Mouse (Mus musculus) cerebral cortex, adult 2 months (tissue): ENCODE data around the gene Slc46a2.

Experiments
- WGBS: fragments of 180-500 bp; shearing (Covaris S2); methylation state at CpG from one replicate; pipeline ENCODE4 v1.1.7; 2018; 5-methylcytosine and 5-hydroxymethylcytosine counted together

The Slc46a2 gene

DNA sequence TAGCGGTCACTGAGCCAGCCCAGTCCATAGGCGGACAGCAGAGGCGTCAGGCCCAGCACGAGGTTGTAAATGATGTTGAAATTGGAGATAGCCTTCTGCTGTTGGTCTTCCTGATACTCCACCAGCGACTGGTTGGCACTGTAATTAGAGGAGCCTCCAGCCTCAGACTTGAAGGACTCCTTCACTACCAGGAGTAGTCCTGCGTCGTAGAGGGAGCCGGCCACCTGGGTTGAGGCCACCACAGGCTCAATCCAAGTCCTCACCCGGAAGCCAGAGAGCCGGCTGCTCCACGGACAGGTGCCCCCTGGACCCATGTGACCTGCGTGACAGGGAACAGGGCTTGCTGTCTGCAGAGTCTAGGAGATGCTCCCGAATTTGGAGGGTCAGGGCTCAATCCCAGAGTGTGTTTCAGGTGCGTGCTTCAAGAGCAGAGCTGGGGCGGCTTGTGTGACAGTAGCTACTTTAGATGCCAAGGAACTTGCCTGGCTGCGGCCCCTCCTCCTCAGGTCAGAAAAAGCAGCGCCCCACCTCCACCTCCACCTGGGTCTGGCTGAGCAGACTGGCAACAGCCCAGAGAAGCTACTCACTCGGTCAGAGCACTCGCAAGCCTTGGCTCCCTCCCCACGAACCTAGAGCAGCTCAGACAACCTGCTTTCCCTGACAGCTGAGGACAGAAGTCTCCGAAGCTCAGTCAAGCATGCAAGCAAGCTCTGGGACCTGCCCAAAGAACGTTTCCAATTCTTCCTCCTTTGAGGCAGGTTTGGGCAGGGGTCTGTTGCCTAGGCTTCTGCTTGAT lies at the start of gene Slc46a2:
Gene Slc46a2, minus strand, starts transcription at position 449 of the 796 bp plus-strand sequence.
- 26% methylated on average over 22 of the region's 22 CpGs for WGBS

DNA sequence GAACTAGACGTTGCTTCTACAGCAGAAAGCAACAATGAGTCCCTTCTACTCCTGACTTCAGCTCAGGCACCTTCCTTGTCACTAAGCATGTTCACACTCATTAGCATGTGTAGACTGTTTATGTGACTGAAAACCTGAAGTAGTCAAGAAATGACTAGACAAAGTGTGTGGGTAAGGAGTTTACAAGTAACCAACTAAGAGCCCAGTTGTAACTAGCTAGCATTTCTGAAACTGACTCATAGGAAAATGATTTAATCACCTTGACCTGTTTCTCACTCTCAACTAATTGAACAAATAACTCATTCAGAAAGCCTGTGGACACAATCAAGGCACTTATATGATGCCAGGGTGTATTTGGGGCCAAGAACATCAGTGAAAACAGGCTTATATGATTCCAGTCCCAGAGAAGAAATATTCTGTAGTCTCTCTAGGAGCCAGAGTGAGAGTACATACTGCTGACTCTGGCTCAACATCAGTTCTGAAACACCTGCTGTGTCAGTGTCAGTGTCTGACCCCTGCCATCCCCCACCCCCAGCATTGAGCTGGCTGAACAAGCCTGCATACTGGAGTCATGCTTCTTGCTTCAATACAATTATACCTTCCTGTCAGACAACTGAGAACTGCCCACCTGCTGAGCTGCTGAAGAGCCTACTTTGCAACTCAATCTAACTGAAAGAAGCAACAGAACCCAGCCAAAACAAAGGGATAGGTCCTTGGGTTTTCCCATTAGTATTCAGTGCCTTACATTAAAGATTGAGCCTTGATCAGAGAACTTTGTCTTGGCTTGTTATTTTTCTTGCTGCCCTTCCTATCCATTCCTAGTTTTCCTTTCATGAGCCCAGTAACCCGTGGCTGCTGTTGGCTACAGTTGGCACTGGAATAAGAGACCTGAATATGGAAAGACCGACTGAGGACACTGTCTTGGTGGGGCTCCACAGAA lies 48.8 kb upstream of the Slc46a2 start, which contains the start of gene Mup6:
Gene Mup6, plus strand, starts transcription at position 890 of the 940 bp plus-strand sequence.
- WGBS: 32% methylated on average over 3 of the region's 3 CpGs

DNA sequence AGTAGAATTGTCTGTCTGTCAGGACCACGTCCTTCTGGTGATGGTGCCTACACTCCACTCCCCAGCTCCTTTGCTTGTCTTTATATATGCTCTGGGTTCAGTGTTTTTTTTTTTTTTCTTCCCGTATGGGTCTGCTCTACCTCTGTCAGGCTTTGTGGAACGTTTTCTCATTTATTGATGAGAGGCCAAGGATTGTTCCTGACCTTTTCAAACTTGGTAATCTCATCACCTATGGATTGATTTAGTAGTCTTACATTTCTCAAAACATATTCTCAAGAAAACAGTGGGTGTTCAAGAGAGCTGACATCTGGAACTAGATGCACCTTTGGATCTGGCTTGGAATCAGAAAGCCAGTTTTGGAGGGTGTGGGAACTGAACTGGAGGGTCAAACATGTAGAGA lies 45.8 kb upstream of the Slc46a2 start, which contains the start of gene Mup4:
Gene Mup4, minus strand, starts transcription at position 101 of the 400 bp plus-strand sequence.
- WGBS: 76% methylated on average over 3 of the region's 3 CpGs

DNA sequence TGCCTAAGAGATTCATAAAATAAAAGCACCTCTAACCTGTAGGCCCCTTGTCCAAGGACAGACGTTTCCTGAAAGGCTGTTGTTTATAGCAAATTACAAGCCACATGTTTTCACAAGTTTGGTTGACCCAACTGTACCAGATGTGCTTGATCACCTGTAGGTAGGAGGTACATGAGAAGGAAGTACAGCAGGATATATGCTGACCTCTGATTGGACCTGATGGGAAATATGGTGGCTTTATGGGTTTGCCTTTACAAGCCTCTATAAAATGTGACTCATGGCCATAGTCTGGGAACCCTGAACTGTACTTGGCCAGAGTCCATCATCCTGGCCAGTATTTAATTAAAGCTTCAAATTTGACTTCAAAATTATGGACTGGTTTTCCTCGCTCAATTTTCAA lies 22.7 kb upstream of the Slc46a2 start:
- 85% methylated on average over 2 of the region's 2 CpGs for WGBS

DNA sequence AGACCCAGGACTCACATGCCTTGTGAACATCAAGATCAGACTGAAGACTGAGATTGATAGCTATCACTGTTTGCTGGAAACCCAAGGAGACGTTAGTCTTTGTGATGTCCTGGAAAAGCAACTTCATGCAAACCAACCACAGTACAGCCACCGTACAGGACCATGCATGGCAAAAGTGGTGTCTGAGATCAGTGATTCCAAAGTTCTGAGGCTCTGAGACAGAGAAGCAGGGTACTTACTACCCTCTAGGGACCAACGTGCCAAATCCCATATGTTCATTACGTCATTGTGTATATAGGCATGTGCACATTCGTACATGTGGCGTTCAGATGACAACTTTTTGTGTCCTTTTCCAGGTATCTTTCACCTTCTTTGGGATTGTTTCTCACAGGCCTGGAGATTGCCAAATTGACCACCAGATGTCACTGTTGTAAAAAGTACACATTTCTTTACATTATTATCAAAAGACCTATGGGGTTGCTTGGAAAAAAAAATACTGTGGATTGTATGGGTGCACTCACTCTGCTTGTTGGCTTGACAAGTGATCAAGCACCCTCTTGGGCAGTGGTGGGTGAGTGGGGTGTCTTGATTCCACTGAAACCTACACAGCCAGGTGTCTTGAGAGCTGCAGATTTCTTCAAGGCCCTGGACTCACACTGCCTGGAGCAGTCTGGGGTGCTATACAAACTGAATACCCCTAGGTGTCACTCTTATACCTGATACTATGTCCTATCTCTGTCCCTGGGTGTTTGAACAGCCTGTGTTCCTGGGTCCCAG lies 17.8 kb upstream of the Slc46a2 start:
- 66% methylated on average over 6 of the region's 6 CpGs for WGBS

DNA sequence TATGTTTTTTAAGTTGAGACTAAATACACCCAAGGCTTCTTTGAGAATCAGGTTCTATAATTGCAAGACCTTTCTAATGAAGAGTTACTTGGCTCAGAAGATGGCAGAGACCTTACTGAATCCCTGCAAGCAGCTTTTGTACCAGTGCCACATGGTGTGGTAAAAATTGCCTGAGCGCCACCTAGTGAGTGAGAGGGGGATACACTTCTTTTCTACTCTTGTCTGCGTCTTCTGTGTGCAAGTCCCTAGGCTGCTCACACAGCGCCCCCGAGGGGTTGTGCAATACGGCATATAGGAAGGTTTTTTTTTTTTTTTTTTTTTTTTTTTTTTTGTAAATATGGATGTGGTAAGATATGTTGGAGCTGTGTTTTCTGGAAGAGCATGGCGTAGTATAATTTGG lies 13.5 kb upstream of the Slc46a2 start:
- 10% methylated on average over 6 of the region's 6 CpGs for WGBS

DNA sequence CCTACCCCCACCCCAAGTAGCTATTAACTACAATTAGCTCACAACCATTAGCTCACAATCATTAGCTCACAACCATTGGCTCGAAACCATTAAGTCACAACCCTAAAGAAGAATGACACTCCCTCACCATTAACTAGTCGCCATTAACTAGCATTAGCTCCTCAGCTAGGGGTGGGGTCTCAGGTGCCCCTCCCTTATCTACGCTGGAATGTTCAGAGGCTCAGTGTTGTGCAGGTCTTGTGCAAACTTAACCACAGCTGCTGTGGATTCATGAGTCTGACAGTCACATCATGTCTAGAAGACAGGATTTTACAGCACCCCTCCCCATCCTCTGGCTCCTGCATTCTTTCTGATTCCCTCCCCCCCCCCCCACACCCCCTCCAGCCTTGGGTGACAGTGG lies 12.8 kb upstream of the Slc46a2 start:
- WGBS: 82% methylated on average over 3 of the region's 3 CpGs

DNA sequence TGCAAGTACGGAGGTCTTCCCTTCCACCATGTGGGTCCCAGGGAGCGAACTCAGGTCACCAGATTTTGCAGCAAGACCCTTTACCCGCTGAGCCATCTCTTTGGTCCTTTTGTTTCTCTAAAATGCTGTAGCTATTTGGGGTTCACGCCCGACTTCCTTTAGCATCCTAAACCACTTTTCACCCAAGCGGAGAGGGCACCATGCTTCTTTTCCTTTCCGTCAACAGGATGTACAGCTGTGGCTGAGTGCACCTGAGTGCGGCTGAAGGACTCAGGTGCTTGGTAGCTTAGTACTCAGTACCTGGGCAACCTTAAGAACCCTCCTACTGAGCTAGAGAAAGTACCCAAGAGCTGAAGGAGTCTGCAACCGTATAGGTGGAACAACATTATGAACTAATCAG lies 10.2 kb upstream of the Slc46a2 start:
- WGBS: 91% methylated on average over 9 of the region's 9 CpGs

DNA sequence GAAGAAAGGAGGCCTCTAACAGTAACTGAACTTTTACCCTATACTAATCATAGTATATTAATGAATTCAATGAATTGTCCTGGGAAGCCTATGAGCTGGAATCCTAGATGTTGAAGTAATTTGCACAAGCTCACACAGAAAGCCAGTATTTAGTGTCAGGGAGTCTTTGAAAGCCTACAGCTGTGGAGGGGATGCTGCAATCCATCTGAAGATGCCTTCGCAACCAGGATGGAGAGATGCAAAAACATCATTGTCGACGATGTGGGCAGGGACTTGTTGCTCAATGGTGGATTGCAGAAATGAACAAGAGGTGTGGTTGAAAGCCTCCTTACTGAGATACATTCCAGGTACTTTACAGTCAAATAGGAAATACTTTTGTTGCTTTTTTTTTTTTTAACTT lies 3.1 kb upstream of the Slc46a2 start:
- WGBS: 91% methylated on average over 3 of the region's 3 CpGs

DNA sequence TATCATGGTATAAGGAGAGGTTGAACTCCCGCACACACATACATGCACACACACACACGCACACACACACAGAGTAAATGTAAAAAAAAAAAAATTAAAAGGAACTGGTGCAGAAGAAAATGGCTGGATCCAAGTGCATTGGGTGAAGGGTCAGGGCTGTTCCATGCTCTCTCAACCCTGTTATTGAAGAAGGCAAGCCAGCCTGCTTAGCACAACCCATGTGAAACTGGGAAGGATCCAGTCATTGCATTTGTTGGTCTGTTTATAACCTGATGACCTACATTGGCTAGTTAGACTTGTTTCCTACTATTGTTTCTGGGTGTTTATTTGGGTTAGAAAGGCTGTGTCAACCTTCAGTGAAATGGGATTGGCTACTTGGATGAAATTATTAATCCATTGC lies 6.1 kb downstream of the Slc46a2 start:
- WGBS: 96% methylated on average over 2 of the region's 2 CpGs

DNA sequence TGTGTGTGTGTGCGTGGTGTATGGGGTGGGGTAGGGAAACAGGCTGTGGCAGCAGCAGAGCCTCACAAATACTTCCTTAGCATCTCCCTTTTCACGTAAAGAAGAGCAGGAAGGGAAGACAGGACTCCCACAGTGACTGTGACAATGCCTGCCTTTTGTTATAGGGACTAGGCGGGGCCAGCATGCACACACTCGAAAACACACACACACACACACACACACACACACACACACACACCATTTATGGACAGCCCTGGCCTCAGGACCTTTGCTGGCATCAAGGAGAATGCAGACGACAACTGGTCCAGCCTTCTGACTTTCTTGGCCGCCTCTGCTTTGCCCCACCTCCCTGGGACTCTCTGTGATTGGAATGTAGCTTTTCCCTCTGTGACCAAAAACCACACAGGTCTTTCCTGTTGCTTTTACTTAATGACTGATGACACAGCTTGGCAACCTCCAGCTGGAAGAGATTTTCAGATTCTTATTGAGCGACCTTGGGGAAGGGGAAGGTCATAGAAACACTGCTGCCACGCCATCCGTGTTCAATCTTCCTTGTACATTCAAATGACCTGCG lies 7.1 kb downstream of the Slc46a2 start:
- 71% methylated on average over 10 of the region's 10 CpGs for WGBS

DNA sequence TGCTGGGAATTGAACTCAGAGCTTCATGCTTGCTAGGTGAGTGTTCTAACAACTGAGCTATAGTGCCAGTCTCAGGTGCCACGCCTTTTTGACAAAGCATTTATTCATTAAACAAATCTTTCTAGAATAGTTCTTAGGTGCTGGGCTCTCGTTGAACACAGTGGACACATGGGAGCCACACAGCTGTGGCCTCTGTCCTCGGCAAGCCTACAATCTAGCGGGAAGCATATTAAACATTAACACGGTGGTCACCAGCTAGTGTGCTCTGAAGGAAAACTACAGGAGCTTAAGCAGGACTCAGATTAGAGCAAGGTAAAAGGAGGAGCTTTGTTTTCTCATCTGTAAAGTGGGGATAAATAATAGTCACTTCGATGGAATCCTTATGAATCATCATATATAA lies 7.8 kb downstream of the Slc46a2 start:
- WGBS: 89% methylated on average over 6 of the region's 6 CpGs

DNA sequence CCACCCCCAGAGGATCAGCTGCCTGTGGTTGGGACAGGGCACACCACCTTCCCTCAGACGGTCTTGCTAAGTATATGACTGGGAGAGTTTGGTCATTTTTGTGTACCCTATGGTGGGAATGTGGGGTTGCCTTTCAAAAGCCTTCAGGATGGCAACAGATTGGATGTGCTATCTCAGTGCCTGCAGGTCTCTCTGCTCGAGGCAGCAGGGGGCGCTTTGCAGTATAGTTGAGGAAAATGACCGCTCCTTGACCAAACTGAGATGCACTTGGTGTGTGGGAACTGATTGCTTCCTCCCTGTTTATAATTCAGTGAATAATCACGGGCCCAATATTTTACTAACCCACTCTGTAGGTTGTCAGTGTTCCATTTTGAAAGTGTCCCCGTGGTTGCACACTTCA lies 12.3 kb downstream of the Slc46a2 start:
- 71% methylated on average over 6 of the region's 6 CpGs for WGBS

DNA sequence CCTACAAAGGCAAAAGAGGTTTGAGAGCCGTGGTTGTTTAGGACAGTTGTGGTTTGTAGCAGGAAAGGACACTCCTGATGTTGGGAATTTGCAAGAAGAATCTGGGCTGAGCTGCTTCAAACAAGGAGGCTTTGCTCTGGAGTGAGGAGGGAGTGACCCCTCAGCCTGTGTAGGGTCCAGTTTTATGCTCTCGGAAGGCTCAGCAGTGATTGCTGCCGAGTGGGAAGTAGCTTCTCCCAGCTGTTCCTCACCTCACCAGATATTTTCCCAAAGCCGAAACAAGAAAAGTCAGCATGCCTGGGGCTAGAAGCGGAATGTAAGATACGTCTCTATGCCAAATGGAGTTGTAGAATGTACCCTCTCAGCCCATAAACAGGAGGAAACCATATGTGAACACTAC lies 13.0 kb downstream of the Slc46a2 start:
- 67% methylated on average over 6 of the region's 6 CpGs for WGBS

DNA sequence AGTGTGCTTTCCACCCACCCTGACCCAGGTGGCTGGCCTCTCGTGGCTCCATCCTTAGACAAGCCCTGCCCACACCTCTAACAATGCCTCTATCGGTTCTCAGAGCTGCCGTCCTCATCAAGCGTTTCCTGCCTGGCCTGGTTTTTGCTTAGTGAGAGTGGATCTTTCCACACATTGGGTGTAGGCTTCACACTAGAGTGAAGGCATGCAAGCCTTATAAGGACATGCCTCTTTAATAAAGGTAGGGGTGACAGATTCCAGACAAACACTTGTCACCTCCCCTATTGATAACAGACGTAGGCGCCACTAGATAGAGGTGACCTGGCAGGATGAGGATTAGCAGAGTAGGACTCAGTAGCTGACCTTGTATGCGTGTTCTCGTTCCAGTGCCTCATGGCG lies 16.3 kb downstream of the Slc46a2 start:
- WGBS: 84% methylated on average over 9 of the region's 9 CpGs

DNA sequence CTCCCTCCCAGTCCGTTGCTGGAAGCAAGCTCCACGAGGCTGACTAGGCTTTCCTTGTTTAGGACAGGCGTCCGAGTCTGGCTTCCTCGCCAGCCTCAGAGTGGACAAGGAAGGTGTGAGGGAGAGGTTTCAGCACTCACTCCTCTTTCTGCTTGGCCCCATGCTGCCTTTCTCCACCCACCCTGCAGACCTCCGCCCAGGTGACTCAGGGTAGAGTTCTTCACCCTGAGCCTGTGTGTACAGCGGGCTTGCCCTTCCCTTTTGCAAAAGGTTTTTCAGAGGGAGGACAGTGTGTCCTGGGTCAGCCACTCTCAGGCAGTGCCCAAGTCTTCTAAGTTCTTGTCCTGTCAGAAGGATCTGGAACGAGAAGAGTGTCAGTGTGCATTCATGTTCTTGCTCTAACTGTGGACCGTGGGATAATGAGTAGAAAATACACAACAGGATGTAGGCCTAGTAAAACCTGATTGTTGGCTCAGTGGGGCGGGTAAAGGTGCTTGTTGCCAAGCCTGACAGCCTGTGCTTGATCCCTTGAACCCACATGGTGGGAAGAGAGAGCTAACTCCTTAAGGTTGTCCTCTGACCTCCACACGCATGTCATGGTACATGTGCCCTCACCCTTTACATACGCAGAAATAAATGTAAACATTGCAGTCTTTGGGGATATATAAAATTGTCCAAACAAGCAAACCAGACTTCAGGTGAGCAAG lies 16.9 kb downstream of the Slc46a2 start:
- 83% methylated on average over 12 of the region's 12 CpGs for WGBS

DNA sequence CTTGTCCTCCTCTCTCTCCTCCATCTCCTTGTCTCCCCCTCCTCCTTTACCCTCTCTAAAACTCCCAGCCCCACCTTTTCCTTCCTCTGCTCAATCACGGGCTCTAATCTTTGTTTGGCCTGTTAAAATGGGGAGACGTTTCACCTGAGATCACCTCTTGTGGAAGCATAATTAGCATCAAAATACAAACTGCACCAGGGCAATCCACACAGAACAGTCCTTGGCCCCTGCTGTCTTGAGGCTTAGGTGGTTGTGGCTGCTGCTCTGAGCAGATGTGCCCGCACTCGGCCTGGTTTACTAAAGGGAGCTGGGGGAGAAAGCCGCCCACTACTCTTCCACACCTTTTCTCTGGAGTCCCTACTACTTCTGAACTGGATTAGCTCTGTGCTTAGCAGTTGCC lies 18.9 kb downstream of the Slc46a2 start:
- WGBS: 49% methylated on average over 5 of the region's 5 CpGs

DNA sequence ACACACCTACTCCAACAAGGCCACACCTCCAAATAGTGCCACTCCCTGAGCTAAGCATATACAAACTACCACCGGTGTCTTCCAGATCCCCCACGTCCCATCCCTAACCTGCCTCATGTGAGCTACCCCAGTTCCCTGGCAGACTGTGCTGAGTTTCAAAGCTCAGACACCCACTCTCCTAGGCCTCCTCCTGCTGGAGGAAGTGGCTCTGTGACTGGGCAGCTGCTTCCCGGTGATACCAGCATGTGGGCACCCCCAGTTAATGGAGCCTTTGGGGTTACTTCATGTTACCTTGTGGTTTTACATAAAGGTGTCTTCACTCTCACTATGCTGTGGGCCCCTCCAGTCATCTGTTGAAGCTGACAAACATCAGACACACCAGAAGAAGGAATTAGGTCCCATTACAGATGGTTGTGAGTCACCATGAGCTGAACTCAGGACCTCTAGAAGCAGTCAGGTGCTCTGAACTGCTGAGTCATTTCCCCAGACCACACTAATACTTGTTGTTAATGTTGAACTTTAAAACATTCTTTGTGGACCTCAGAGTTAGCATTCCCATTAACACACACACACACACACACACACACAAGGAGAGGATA lies 19.8 kb downstream of the Slc46a2 start:
- WGBS: 66% methylated on average over 3 of the region's 3 CpGs

DNA sequence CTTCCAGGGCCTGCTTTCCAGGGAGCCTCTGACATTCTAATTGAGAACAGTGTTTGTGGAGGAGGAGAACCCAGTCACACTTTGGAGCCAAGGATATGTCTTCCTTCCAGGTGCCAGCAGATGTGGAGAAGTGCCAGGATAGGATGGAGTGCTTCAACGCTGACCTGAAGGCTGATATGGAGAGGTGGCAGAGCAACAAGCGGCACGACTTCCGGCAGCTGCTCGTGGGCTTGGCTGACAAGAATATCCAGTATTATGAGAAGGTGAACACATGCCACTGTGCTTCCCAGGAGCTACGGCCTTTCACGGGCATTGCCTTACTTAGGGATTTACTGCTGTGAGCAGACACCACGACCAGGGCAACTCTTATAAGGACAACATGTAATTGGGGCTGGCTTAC lies 20.4 kb downstream of the Slc46a2 start:
- WGBS: 85% methylated on average over 8 of the region's 8 CpGs

DNA sequence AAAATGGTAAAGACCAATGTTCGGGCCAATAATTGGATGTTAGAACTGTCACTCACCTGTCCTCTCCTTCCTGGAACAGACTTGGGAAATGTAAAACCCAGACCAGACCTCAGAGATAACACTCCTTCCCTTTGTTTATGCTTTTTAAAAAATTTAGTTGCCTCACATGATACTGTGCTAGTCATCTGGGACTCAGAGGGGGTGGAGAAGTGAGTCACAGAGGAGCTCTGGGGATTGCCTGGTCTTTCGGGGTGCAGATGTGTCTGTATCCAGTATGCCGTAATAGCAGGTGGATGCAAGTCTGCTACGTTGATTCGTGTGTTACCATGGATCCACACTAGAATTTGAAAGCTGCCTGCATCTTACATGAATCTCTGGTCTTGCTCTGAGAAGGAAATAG lies 22.1 kb downstream of the Slc46a2 start:
- 57% methylated on average over 5 of the region's 5 CpGs for WGBS
